Mouse (Mus musculus) cerebellum, adult 2 months (tissue): ENCODE data around the gene Xlr5a.
"Not testable (repeated sequence)": the region's sequence is repeated elsewhere in the genome, so short reads cannot be mapped to it uniquely, and the experiment has no call there.

Experiments used
- CTCF ChIP-seq: fragments of 200-500 bp; IDR thresholded peaks from 2 replicates; pipeline ENCODE4 v1.5.1; 2011; ENCODE audit warnings: low read depth, mild to moderate bottlenecking, control low read depth, low read length, moderate library complexity, borderline replicate concordance; ENCODE audit not compliant: insufficient read depth
- POLR2A ChIP-seq: fragments of 200-500 bp; IDR thresholded peaks from 2 replicates; pipeline ENCODE4 v1.6.1; 2011; ENCODE audit warnings: low read length, control low read depth, borderline replicate concordance; ENCODE audit not compliant: insufficient read depth

DNA sequence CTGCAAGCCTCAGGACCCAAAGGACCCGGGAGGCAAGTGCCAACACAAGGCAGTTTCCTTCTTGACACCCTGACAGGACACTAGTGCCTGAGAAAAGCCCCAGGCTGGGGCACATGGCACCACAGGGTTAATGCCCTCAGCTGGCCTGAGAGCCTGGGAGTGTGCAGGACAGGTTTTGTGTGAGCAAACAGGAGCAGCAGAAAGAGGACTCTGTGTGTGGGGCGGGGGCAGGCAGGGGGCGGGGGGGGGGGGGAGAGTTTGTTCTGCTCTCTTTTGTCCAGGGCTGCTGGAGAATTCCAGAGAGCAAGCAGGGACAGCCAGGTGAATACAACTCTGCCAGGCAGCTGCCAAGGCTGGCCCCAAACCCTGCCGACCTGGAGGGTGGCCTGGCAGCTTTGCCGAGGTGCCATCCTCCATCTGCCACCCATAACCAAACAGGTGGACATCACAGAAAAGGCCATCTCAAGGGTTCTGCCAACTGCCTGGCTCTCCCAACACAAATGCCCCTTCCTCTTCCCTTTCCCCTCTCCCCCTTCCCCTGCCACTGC, 225.9 kb downstream of the Xlr5a start:
- TF ChIP-seq CTCF, POLR2A: not testable (repeated sequence)
